Mouse (Mus musculus) intestine, embryonic 14.5 days (tissue): ENCODE data around the gene Klk6. TPM values are rescaled to one million over a fixed set of nuclear protein-coding genes. Genes with fewer than 3 reads are reported as not detected.

Source experiments
- ATAC-seq: fragments of 200-750 bp; cut with Nextera tagmentation; replicated peaks from 2 replicates; pipeline ENCODE4 v1.8.0; 2017; ENCODE audit warnings: low read depth, moderate number of reproducible peaks, moderate TSS enrichment, moderate library complexity; ENCODE audit not compliant: low FRiP score, low TSS enrichment
- DNase-seq: peaks from one replicate; pipeline ENCODE4 v3.0.0-alpha.2; 2018; ENCODE audit warnings: low spot score
- H3K27ac ChIP-seq: fragments of 300-500 bp; sonication (generic); 2 replicates; pipeline ENCODE4 v1.5.1; 2014; ENCODE audit warnings: low read depth, mild to moderate bottlenecking, control low read depth
- H3K27me3 ChIP-seq: fragments of 300-500 bp; sonication (generic); replicated peaks from 2 replicates; pipeline ENCODE4 v1.6.1; 2014; ENCODE audit warnings: low read length, control low read depth; ENCODE audit not compliant: control insufficient read depth, insufficient read depth
- H3K36me3 ChIP-seq: fragments of 300-500 bp; sonication (generic); 2 replicates; pipeline ENCODE4 v1.6.1; 2014; ENCODE audit warnings: low read length, control low read depth; ENCODE audit not compliant: control insufficient read depth, insufficient read depth
- H3K4me1 ChIP-seq: fragments of 300-500 bp; sonication (generic); replicated peaks from 2 replicates; pipeline ENCODE4 v1.6.1; 2014; ENCODE audit warnings: low read length, control low read depth, mixed read lengths; ENCODE audit not compliant: control insufficient read depth, insufficient read depth
- H3K4me2 ChIP-seq: fragments of 300-500 bp; sonication (generic); 2 replicates; pipeline ENCODE4 v1.6.1; 2014; ENCODE audit warnings: low read length
- H3K4me3 ChIP-seq: fragments of 300-500 bp; sonication (generic); 2 replicates; pipeline ENCODE4 v1.5.1; 2014; ENCODE audit warnings: low read depth, low read length, control low read depth, mixed read lengths
- H3K9ac ChIP-seq: fragments of 300-500 bp; sonication (generic); 2 replicates; pipeline ENCODE4 v1.6.1; 2014; ENCODE audit warnings: mild to moderate bottlenecking, low read length
- H3K9me3 ChIP-seq: fragments of 300-500 bp; sonication (generic); 2 replicates; pipeline ENCODE4 v1.6.1; 2016; ENCODE audit warnings: low read length, control low read depth; ENCODE audit not compliant: control insufficient read depth
- WGBS: fragments of 180-500 bp; shearing (Covaris S2); extraction: QIAGEN DNeasy Blood & Tissue Kit; methylation state at CpG from one replicate; pipeline ENCODE4 v1.1.7; 2014; 5-methylcytosine and 5-hydroxymethylcytosine counted together
- polyA plus RNA-seq: library from polyadenylated mRNA; unstranded; fragments of >200 nt; fragmentation: Nextera tagmentation; extraction: Ambion mirVana; gene quantifications from 2 replicates; pipeline ENCODE4 v1.2.1, GENCODE M21; 2014

Gene Klk6
- polyA plus RNA-seq, 1 experiment from 2014 or later, result 0.16 TPM

DNA sequence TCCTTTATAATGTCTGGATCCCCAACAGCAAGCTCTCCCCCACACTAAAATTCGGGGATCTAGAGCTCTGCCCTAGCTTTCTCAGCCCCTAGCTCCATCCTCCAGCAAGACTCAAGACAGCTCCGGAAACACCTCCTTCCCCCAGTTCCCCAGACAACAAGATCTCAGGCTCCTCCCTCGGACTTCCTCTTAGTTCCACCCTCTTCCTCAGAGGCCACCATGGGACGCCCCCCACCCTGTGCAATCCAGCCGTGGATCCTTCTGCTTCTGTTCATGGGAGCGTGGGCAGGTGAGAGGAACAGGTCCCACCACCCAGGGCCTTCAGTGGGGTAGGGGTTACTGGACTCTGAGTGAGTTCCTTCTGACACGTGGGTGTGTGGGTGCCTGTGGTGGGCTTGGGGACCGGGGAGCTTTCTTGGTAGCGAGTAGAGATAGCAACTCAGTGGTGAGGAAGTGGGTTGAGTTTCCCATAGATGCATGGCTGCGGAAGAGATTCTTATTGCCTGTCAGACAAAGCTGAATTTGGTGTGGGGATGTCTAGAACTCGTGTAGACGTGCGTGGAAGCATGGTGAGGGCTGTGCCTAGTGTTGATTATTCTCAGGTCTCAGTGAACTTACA lies 26.3 kb upstream of the Klk6 start:
- peak; percentile 37; the same call in 1 of the 2 replicates for ATAC-seq
- Histone ChIP-seq H3K9me3 (no peaks in the 10 kb centered on the region), H3K27me3 (0 out of 2 replicates have a peak, but pooled peaks cover 5% of the 10 kb centered on the region), H3K4me1 (0 out of 2 replicates have a peak, but pooled peaks cover 8% of the 10 kb centered on the region), H3K27ac (no peak overlapping the region), H3K9ac (no peak overlapping the region; the same call in 1 of the 2 replicates), H3K36me3 (no peaks in the 10 kb centered on the region), H3K4me2 (peak overlapping the region; percentile 55), H3K4me3 (peak overlapping the region; percentile 39)
- DNase-seq, result no peak
- 39% methylated on average over 13 of the region's 13 CpGs for WGBS

DNA sequence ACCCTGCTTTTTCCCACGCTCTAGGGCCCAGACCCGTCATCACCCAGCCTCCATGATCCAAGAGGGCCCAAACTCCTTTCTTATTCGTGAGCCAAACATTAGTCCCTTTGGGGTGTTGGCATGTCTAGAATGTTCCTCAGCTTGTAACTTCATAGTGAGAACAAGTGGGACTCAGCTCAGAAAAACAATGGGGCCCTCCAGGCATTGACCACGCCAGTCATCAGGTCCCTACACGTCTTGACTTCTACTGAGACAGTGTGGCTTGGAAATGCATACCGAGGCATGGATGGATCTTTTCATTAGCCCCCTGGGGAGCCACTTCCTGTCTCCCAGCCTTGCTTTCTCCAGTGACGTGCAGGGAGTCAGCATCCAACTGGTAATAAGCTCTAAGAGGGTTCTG lies 24.4 kb upstream of the Klk6 start:
- no peak for ATAC-seq
- 0 out of 2 replicates have a peak, but pooled peaks cover 5% of the 10 kb centered on the region for H3K27me3 ChIP-seq
- no peaks in the 10 kb centered on the region for H3K9me3 ChIP-seq
- no peak overlapping the region for H3K4me3 ChIP-seq
- H3K4me2 ChIP-seq, result no peak overlapping the region
- DNase-seq, result no peak
- no peak overlapping the region for H3K9ac ChIP-seq
- 0 out of 2 replicates have a peak, but pooled peaks cover 8% of the 10 kb centered on the region for H3K4me1 ChIP-seq
- no peak overlapping the region for H3K27ac ChIP-seq
- H3K36me3 ChIP-seq, result no peaks in the 10 kb centered on the region
- 80% methylated on average over 7 of the region's 7 CpGs for WGBS

DNA sequence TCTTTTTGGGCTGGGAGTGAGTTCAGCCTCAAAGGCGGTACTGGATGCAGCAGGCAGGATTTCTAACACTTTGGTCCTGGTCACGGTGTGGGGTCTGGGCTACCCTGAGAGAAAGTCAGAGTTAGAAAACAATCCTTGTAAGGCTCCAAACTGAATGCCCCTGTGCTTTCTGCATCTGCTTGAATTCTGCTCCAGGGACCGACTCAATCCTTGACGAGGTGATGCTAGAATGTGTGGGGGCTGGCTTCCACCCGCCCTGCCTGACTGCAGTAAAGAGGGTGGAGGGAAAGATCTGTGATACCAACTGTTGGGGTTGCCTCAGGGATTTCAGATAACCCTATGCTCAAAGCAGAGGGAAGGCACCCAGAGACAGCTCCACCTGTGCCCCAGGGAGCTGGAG lies 13.3 kb upstream of the Klk6 start, which contains the start of gene Klk7:
Klk7 (plus strand) TSS at position 301 of the 400 bp plus-strand sequence.
- no peak within 1 kb of the TSS for H3K9ac ChIP-seq
- H3K27ac ChIP-seq, result no peak within 1 kb of the TSS
- H3K36me3 ChIP-seq, result no peaks in the 10 kb centered on the region
- H3K9me3 ChIP-seq, result no peaks in the 10 kb centered on the region
- H3K4me1 ChIP-seq, result no peaks in the 10 kb centered on the region
- ATAC-seq (no peak), DNase-seq (no peak)
- H3K4me2 ChIP-seq, result no peak within 1 kb of the TSS
- 41% methylated on average over 5 of the region's 5 CpGs for WGBS
- no peaks in the 10 kb centered on the region for H3K27me3 ChIP-seq
- H3K4me3 ChIP-seq, result no peak within 1 kb of the TSS

DNA sequence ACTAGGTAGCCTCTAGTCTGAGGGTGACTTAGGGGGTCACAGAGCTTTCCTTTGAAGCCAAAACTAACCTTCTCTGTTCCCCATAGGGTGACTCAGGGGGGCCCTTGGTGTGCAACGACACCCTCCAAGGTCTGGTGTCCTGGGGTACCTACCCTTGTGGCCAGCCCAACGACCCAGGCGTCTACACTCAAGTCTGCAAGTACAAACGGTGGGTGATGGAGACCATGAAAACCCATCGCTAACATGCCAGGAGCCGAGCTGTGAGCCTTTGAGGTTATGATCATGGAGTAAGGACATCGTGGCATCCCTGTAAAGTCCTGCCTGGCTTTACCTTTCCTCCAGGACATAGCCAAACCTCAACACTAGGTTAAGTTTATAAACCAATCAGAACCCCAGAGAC lies 9.1 kb upstream of the Klk6 start:
- no peak overlapping the region for H3K4me2 ChIP-seq
- H3K9me3 ChIP-seq, result no peaks in the 10 kb centered on the region
- no peaks in the 10 kb centered on the region for H3K36me3 ChIP-seq
- 85% methylated on average over 7 of the region's 7 CpGs for WGBS
- ATAC-seq (no peak), DNase-seq (peak; percentile 10)
- H3K27me3 ChIP-seq, result no peaks in the 10 kb centered on the region
- no peak overlapping the region for H3K4me3 ChIP-seq
- H3K27ac ChIP-seq, result no peak overlapping the region
- H3K4me1 ChIP-seq, result no peaks in the 10 kb centered on the region
- no peak overlapping the region for H3K9ac ChIP-seq

DNA sequence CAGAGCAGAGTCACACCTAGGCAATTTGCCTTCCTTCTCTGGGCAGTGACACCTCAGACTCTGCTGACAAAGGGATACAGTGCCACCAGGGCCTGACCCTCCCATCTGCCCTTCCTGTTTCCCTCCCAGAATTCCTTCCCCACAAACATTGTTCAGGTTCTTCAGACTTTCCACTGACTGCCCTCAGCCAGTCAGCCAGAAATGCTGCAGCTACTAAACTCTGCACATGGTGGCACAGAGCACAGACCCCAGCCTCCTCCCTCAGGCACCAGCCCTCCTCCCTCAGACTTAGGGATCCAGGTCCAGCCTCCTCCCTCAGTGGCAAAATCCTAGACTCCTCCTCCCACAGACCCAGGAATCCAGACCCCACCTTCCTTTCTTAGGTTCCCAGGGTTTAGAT lies 7.6 kb upstream of the Klk6 start:
- no peak overlapping the region for H3K4me2 ChIP-seq
- H3K36me3 ChIP-seq, result no peaks in the 10 kb centered on the region
- no peak overlapping the region for H3K9ac ChIP-seq
- no peak for ATAC-seq
- no peaks in the 10 kb centered on the region for H3K27me3 ChIP-seq
- H3K4me3 ChIP-seq, result no peak overlapping the region
- DNase-seq, result peak; percentile 13
- no peaks in the 10 kb centered on the region for H3K9me3 ChIP-seq
- no peaks in the 10 kb centered on the region for H3K4me1 ChIP-seq
- H3K27ac ChIP-seq, result no peak overlapping the region

DNA sequence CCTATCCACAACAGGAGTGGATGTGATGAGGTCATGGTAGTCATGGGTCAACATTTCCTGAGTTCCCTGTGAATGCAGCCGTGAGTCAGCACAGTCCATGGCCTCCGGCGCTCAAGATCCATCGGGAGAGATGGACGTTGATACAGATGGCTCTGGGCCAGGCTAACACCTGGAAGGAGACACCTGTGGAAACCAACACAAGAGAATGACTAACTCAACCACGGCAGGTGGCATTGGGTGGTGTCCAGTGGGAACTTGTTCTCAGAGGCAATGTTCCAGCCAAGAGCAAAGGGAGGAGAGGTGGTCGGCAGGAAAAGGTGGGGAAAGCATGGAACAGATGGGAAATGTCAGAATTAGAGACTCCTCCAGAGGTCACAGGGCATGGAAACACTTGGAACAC lies 2.7 kb upstream of the Klk6 start:
- no peak for DNase-seq
- WGBS, result 87% methylated on average over 7 of the region's 7 CpGs
- Histone ChIP-seq H3K9me3 (no peaks in the 10 kb centered on the region), H3K27ac (no peak overlapping the region), H3K4me1 (no peaks in the 10 kb centered on the region), H3K4me3 (no peak overlapping the region), H3K9ac (no peak overlapping the region), H3K36me3 (no peaks in the 10 kb centered on the region), H3K27me3 (no peaks in the 10 kb centered on the region), H3K4me2 (no peak overlapping the region)
- ATAC-seq, result no peak

DNA sequence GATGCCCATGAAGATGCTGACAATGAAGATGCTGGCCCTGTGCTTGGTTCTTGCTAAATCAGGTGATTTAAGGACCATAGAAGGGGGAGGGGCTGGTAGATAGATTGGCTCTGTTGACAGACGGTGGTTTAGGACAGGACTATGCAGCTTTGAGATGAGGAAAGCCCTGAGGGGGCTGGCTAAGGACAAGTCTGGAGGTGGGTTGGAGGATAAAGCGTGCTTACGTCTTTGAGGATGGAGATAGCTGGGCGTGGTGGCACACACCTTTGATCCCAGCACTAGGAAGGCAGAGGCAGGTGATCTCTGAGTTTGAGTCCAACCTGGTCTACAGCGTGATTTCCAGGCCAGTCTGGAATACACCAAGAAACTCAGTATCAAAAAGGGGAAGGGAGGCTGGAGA lies 1.8 kb downstream of the Klk6 start:
- ATAC-seq (no peak), DNase-seq (no peak)
- Histone ChIP-seq H3K4me3 (no peak overlapping the region), H3K9me3 (no peaks in the 10 kb centered on the region), H3K4me2 (no peak overlapping the region), H3K4me1 (no peaks in the 10 kb centered on the region), H3K9ac (no peak overlapping the region), H3K27ac (no peak overlapping the region), H3K36me3 (no peaks in the 10 kb centered on the region), H3K27me3 (no peaks in the 10 kb centered on the region)
- 87% methylated on average over 5 of the region's 5 CpGs for WGBS

DNA sequence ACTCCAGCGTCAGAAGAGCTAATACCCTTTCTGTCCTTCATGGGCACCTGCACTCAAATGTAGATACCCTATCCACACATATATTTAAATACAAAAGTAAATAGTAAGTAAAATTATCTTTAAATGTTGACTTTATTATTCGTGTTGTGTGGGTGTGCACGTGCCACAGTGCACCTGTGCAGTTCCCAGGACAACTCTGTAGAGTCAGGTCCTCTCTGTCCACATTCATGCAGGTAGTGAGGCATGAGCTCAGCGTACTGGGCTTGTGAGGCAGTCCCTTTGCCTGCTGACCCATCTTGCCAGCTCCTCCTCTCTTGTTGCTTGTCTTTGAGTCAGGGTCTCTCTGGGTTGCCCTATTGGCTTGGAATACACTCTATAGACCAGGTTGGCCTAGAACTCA lies 3.4 kb downstream of the Klk6 start:
- Histone ChIP-seq H3K9ac (no peak overlapping the region), H3K27ac (no peak overlapping the region), H3K27me3 (no peaks in the 10 kb centered on the region), H3K4me2 (no peak overlapping the region), H3K4me3 (no peak overlapping the region), H3K4me1 (no peaks in the 10 kb centered on the region), H3K9me3 (no peaks in the 10 kb centered on the region), H3K36me3 (no peaks in the 10 kb centered on the region)
- ATAC-seq, result no peak
- DNase-seq, result no peak
- 83% methylated on average over 4 of the region's 4 CpGs for WGBS

DNA sequence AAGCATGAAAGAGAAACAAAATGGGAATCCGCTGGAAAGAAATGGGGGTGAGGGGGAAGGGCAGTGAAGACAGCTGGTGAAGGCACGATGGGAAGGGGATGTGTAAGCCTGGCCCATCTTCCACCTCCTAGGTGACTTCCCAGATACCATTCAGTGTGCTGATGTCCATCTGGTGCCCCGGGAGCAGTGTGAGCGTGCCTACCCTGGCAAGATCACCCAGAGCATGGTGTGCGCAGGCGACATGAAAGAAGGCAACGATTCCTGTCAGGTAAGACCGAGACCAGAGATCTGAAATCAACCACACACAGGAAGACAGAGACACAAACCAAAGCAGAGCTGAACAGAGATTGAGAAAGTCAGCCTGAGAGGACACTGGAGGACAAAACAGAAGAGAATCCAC lies 4.7 kb downstream of the Klk6 start:
- WGBS, result 88% methylated on average over 8 of the region's 8 CpGs
- DNase-seq (no peak), ATAC-seq (no peak)
- Histone ChIP-seq H3K27ac (no peak overlapping the region), H3K9me3 (no peaks in the 10 kb centered on the region), H3K27me3 (no peaks in the 10 kb centered on the region), H3K4me1 (no peaks in the 10 kb centered on the region), H3K4me3 (no peak overlapping the region), H3K36me3 (no peaks in the 10 kb centered on the region), H3K4me2 (no peak overlapping the region), H3K9ac (no peak overlapping the region)
